Mouse (Mus musculus): ENCODE results near the gene Tet3. TPM values are rescaled to one million over a fixed set of nuclear protein-coding genes. Genes with fewer than 3 reads are reported as not detected.

The Tet3 gene
- polyA plus RNA-seq, 1 experiment, result 32.6 TPM

- no peak overlapping the region for H3K4me3 ChIP-seq (ENCODE audit: control insufficient read depth, insufficient read depth, low read length)
- DNase-seq, result no peak
- H3K27me3 ChIP-seq (ENCODE audit: control insufficient read depth, insufficient read depth, low read length), result no peaks in the 10 kb centered on the region
- peaks cover 22% of the 10 kb centered on the region for H3K36me3 ChIP-seq (ENCODE audit: control insufficient read depth, insufficient read depth, low read length)
- H3K4me1 ChIP-seq (replicated peaks; ENCODE audit: control insufficient read depth, insufficient read depth, low read length), result peaks cover 10% of the 10 kb centered on the region
- 96% methylated on average over 15 of the region's 15 CpGs for WGBS
- TF ChIP-seq CTCF (IDR thresholded peaks at IDR 0.05; ENCODE audit: borderline replicate concordance, control insufficient read depth, extremely low read depth, insufficient read depth, low read length, poor library complexity) (no peak), POLR2A (IDR thresholded peaks at IDR 0.05; ENCODE audit: control insufficient read depth, extremely low read depth, insufficient read depth, low read length, poor library complexity) (no peak)
- H3K27ac ChIP-seq (ENCODE audit: control insufficient read depth, insufficient read depth, low read length), result no peak overlapping the region
Observed at GRCm38 (mm10) chr6:83395544-83396229, 63.2 kb downstream of the Tet3 start.

- H3K27me3 ChIP-seq (ENCODE audit: control insufficient read depth, insufficient read depth, low read length), result no peaks in the 10 kb centered on the region
- no peak for DNase-seq
- 93% methylated on average over 4 of the region's 4 CpGs for WGBS
- H3K27ac ChIP-seq (ENCODE audit: control insufficient read depth, insufficient read depth, low read length), result no peak overlapping the region
- peaks cover 10% of the 10 kb centered on the region for H3K4me1 ChIP-seq (replicated peaks; ENCODE audit: control insufficient read depth, insufficient read depth, low read length)
- H3K36me3 ChIP-seq (ENCODE audit: control insufficient read depth, insufficient read depth, low read length), result peaks cover 22% of the 10 kb centered on the region
- H3K4me3 ChIP-seq (ENCODE audit: control insufficient read depth, insufficient read depth, low read length), result no peak overlapping the region
- TF ChIP-seq CTCF (IDR thresholded peaks at IDR 0.05; ENCODE audit: borderline replicate concordance, control insufficient read depth, extremely low read depth, insufficient read depth, low read length, poor library complexity), result no peak
Observed at GRCm38 (mm10) chr6:83394122-83394521, 64.8 kb downstream of the Tet3 start.

- no peaks in the 10 kb centered on the region for H3K27me3 ChIP-seq (ENCODE audit: control insufficient read depth, insufficient read depth, low read length)
- DNase-seq, result no peak
- no peak overlapping the region for H3K27ac ChIP-seq (ENCODE audit: control insufficient read depth, insufficient read depth, low read length)
- WGBS, result 44% methylated on average over 8 of the region's 8 CpGs
- H3K4me1 ChIP-seq (replicated peaks; ENCODE audit: control insufficient read depth, insufficient read depth, low read length), result peaks cover 10% of the 10 kb centered on the region
- no peak overlapping the region for H3K4me3 ChIP-seq (ENCODE audit: control insufficient read depth, insufficient read depth, low read length)
- H3K36me3 ChIP-seq (ENCODE audit: control insufficient read depth, insufficient read depth, low read length), result peaks cover 15% of the 10 kb centered on the region
- TF ChIP-seq CTCF (IDR thresholded peaks at IDR 0.05; ENCODE audit: borderline replicate concordance, control insufficient read depth, extremely low read depth, insufficient read depth, low read length, poor library complexity) (no peak), POLR2A (IDR thresholded peaks at IDR 0.05; ENCODE audit: control insufficient read depth, extremely low read depth, insufficient read depth, low read length, poor library complexity) (no peak)
Observed at GRCm38 (mm10) chr6:83392166-83392780, 66.6 kb downstream of the Tet3 start.

- Histone ChIP-seq H3K4me1 (replicated peaks; ENCODE audit: control insufficient read depth, insufficient read depth, low read length) (peaks cover 10% of the 10 kb centered on the region), H3K27me3 (ENCODE audit: control insufficient read depth, insufficient read depth, low read length) (no peaks in the 10 kb centered on the region), H3K27ac (ENCODE audit: control insufficient read depth, insufficient read depth, low read length) (no peak overlapping the region), H3K36me3 (ENCODE audit: control insufficient read depth, insufficient read depth, low read length) (peaks cover 19% of the 10 kb centered on the region), H3K4me3 (ENCODE audit: control insufficient read depth, insufficient read depth, low read length) (no peak overlapping the region)
- no peak for DNase-seq
- 98% methylated on average over 9 of the region's 9 CpGs for WGBS
- TF ChIP-seq CTCF (IDR thresholded peaks at IDR 0.05; ENCODE audit: borderline replicate concordance, control insufficient read depth, extremely low read depth, insufficient read depth, low read length, poor library complexity) (no peak), POLR2A (IDR thresholded peaks at IDR 0.05; ENCODE audit: control insufficient read depth, extremely low read depth, insufficient read depth, low read length, poor library complexity) (no peak)
Observed at GRCm38 (mm10) chr6:83385569-83386090, 73.3 kb downstream of the Tet3 start.

- no peak for TF ChIP-seq CTCF (IDR thresholded peaks at IDR 0.05; ENCODE audit: borderline replicate concordance, control insufficient read depth, extremely low read depth, insufficient read depth, low read length, poor library complexity)
- TF ChIP-seq POLR2A (IDR thresholded peaks at IDR 0.05; ENCODE audit: control insufficient read depth, extremely low read depth, insufficient read depth, low read length, poor library complexity), result no peak
- H3K27ac ChIP-seq (ENCODE audit: control insufficient read depth, insufficient read depth, low read length), result no peak overlapping the region
- 48% methylated on average over 10 of the region's 10 CpGs for WGBS
- peaks cover 10% of the 10 kb centered on the region for H3K4me1 ChIP-seq (replicated peaks; ENCODE audit: control insufficient read depth, insufficient read depth, low read length)
- peaks cover 53% of the 10 kb centered on the region for H3K36me3 ChIP-seq (ENCODE audit: control insufficient read depth, insufficient read depth, low read length)
- no peaks in the 10 kb centered on the region for H3K27me3 ChIP-seq (ENCODE audit: control insufficient read depth, insufficient read depth, low read length)
- DNase-seq, result no peak
- no peak overlapping the region for H3K4me3 ChIP-seq (ENCODE audit: control insufficient read depth, insufficient read depth, low read length)
Observed at GRCm38 (mm10) chr6:83381510-83382491, 77.1 kb downstream of the Tet3 start.

GRCm38 (mm10) chr6:83373704-83374300 is 85.1 kb downstream of the Tet3 start:
- Histone ChIP-seq H3K27me3 (ENCODE audit: control insufficient read depth, insufficient read depth, low read length) (no peaks in the 10 kb centered on the region), H3K4me1 (replicated peaks; ENCODE audit: control insufficient read depth, insufficient read depth, low read length) (no peaks in the 10 kb centered on the region), H3K27ac (ENCODE audit: control insufficient read depth, insufficient read depth, low read length) (no peak overlapping the region), H3K36me3 (ENCODE audit: control insufficient read depth, insufficient read depth, low read length) (peaks cover 97% of the 10 kb centered on the region), H3K4me3 (ENCODE audit: control insufficient read depth, insufficient read depth, low read length) (no peak overlapping the region)
- TF ChIP-seq POLR2A (IDR thresholded peaks at IDR 0.05; ENCODE audit: control insufficient read depth, extremely low read depth, insufficient read depth, low read length, poor library complexity) (no peak), CTCF (IDR thresholded peaks at IDR 0.05; ENCODE audit: borderline replicate concordance, control insufficient read depth, extremely low read depth, insufficient read depth, low read length, poor library complexity) (no peak)
- WGBS, result 95% methylated on average over 9 of the region's 9 CpGs
- DNase-seq, result no peak

Measured in thymus, adult 2 months (tissue).